Mouse (Mus musculus) neural tube, embryonic 14.5 days (tissue): ENCODE measurements around the gene Utf1. TPM values are rescaled to one million over a fixed set of nuclear protein-coding genes. Genes with fewer than 3 reads are reported as not detected.
A peak's percentile ranks its signal among the peaks of the same experiment; 100 is the strongest.

Experiments used
- ATAC-seq: fragments of 200-750 bp; cut with Nextera tagmentation; 2 replicates; pipeline ENCODE4 v1.8.0; 2017; ENCODE audit warnings: low read depth, mild to moderate bottlenecking, moderate TSS enrichment, moderate library complexity
- H3K27ac ChIP-seq: fragments of 300-500 bp; sonication (generic); 2 replicates; pipeline ENCODE4 v1.5.1; 2014; ENCODE audit warnings: low read depth, mild to moderate bottlenecking, control low read depth, low read length, moderate library complexity, mixed read lengths
- H3K27me3 ChIP-seq: fragments of 300-500 bp; sonication (generic); 2 replicates; pipeline ENCODE4 v1.6.1; 2014; ENCODE audit warnings: low read length; ENCODE audit not compliant: control insufficient read depth, insufficient read depth
- H3K36me3 ChIP-seq: fragments of 300-500 bp; sonication (generic); 2 replicates; pipeline ENCODE4 v1.6.1; 2014; ENCODE audit warnings: low read length, mixed read lengths; ENCODE audit not compliant: control insufficient read depth, insufficient read depth
- H3K4me1 ChIP-seq: fragments of 300-500 bp; sonication (generic); 2 replicates; pipeline ENCODE4 v1.6.1; 2014; ENCODE audit warnings: low read length; ENCODE audit not compliant: control insufficient read depth, insufficient read depth
- H3K4me2 ChIP-seq: fragments of 300-500 bp; sonication (generic); 2 replicates; pipeline ENCODE4 v1.6.1; 2014; ENCODE audit warnings: mild to moderate bottlenecking, low read depth, low read length, control low read depth
- H3K4me3 ChIP-seq: fragments of 300-500 bp; sonication (generic); 2 replicates; pipeline ENCODE4 v1.5.1; 2014; ENCODE audit warnings: low read depth, low read length, control low read depth, mixed read lengths
- H3K9ac ChIP-seq: fragments of 300-500 bp; sonication (generic); replicated peaks from 2 replicates; pipeline ENCODE4 v1.6.1; 2014; ENCODE audit warnings: low read depth, mild to moderate bottlenecking, control low read depth, low read length, mixed read lengths
- H3K9me3 ChIP-seq: fragments of 300-500 bp; sonication (generic); 2 replicates; pipeline ENCODE4 v1.6.1; 2016; ENCODE audit warnings: low read length; ENCODE audit not compliant: control insufficient read depth
- WGBS: fragments of 180-500 bp; shearing (Covaris S2); extraction: QIAGEN DNeasy Blood & Tissue Kit; methylation state at CpG from one replicate; pipeline ENCODE4 v1.1.7; 2014; 5-methylcytosine and 5-hydroxymethylcytosine counted together
- polyA plus RNA-seq: library from polyadenylated mRNA; unstranded; fragments of >200 nt; fragmentation: Nextera tagmentation; extraction: Ambion mirVana; gene quantifications from 2 replicates; pipeline ENCODE4 v1.2.1, GENCODE M21; 2014

Utf1 gene
- polyA plus RNA-seq, 1 experiment from 2014 or later = not detected

DNA sequence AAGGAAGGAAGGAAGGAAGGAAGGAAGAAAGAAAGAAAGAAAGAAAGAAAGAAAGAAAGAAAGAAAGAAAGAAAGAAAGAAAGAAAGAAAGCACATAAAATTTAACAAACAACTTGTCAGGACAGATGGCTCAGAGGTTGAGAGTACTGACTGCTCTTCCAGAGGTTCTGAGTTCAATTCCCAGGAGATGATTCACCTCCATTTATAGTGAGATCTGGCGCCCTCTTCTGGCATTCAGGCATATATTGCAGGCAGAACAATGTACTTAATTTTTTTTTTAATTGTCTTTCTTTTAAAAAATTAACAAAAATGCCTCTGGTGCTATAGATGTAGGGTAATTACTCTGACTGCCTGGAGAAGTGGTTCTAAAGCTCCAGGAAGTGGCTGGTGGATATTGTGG is 27.2 kb upstream of the Utf1 start:
- 2% methylated on average over 1 of the region's 1 CpGs for WGBS
- H3K4me2 ChIP-seq = no peak overlapping the region
- H3K27me3 ChIP-seq = peaks cover 10% of the 10 kb centered on the region; the same call in 1 of the 2 replicates
- no peak overlapping the region for H3K4me3 ChIP-seq
- no peak overlapping the region for H3K27ac ChIP-seq
- H3K9me3 ChIP-seq = no peaks in the 10 kb centered on the region
- H3K9ac ChIP-seq = no peak overlapping the region
- ATAC-seq = no peak
- no peaks in the 10 kb centered on the region for H3K4me1 ChIP-seq
- H3K36me3 ChIP-seq = no peaks in the 10 kb centered on the region

DNA sequence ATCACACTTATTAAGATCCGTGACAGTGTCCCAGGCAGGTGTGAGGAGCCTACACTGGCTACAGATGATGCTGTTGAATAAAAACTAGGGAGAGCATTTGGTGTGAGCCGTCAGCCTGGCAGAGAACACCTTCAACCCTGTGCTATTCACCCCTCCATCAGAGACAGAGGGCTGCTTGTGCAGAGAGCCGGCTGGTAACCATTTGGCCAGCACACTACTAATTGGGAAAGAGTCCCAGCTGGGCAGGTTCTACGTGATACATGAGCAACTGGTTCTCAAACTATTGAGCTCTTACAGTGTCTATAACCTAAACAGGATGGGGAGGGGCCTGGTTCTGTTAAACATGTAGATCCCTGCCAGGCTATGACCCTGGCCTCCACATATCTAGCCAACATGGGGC is 25.3 kb upstream of the Utf1 start:
- no peak overlapping the region for H3K27ac ChIP-seq
- ATAC-seq = no peak

DNA sequence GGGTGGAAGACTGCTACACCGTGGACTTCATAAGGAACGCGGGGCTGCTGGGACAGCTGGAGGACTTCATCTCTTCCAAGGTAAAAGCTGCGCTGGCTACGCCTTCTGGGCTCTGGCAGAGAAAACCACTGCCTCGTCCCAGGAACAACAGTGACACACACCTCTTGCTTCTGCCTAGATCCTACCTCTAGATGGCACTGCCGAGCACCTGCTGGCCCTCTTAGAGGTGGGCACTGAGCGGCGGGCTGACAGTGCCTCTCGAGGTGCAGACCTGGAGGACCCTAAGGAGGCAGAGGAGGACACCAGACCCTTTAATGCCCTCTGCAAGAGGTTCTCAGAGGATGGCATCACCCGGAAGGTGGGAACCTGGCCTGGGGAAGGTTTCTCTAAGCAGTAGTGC is 12.9 kb upstream of the Utf1 start:
- 20% methylated on average over 11 of the region's 11 CpGs for WGBS
- no peak overlapping the region for H3K9ac ChIP-seq
- H3K36me3 ChIP-seq = no peaks in the 10 kb centered on the region; the same call in 1 of the 2 replicates
- no peak overlapping the region for H3K4me3 ChIP-seq
- no peaks in the 10 kb centered on the region for H3K4me1 ChIP-seq
- no peak overlapping the region for H3K27ac ChIP-seq
- no peak overlapping the region for H3K4me2 ChIP-seq
- H3K9me3 ChIP-seq = no peaks in the 10 kb centered on the region
- peak; percentile 63; the same call in 1 of the 2 replicates for ATAC-seq
- no peaks in the 10 kb centered on the region for H3K27me3 ChIP-seq

More for the DNA sequence above, 25.3 kb upstream of the Utf1 start:
- no peak overlapping the region for H3K4me3 ChIP-seq
- WGBS = 80% methylated on average over 4 of the region's 4 CpGs
- H3K9me3 ChIP-seq = no peaks in the 10 kb centered on the region
- no peak overlapping the region for H3K9ac ChIP-seq
- no peaks in the 10 kb centered on the region for H3K36me3 ChIP-seq
- no peaks in the 10 kb centered on the region for H3K4me1 ChIP-seq
- H3K4me2 ChIP-seq = no peak overlapping the region
- H3K27me3 ChIP-seq = peaks cover 10% of the 10 kb centered on the region; the same call in 1 of the 2 replicates

DNA sequence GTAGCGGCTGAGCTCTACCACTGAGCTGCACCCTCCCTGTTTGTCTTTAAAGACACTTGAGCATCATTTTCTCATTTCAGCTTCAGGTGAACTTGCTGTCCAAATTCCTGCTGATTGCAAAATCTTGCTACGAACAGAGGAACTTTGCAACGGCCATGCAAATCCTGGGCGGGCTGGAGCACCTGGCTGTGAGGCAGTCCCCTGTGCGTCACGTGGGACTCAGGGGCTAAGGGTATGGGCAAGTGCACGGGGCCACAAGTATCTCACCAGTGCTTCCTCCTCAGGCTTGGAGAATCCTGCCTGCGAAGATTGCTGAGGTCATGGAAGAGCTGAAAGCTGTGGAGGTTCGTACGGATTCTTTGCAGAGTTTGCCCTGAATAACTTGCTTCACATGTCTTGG is 6.9 kb upstream of the Utf1 start:
- Histone ChIP-seq H3K36me3 (no peaks in the 10 kb centered on the region; the same call in 1 of the 2 replicates), H3K9ac (no peak overlapping the region)
- WGBS = 90% methylated on average over 10 of the region's 10 CpGs

DNA sequence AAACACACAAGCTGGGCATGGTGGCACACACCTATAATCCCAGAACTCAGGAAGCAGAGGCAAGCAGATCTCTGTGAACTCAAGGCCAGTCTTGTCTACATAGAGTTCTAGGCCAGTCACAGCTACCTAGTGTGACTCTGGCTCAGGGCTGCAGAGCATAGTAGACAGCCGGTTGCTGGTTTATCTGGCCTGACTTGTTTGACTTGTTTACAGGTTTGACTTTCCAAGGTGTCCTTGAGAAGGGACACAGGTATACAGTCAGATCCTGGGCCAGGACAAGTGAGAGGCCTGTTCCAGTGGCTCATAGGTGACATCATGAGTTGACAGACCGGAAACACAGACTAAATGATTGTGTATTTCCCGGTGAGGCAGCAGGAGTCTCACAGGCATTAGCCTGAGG is 6.5 kb upstream of the Utf1 start:
- H3K27ac ChIP-seq = no peak overlapping the region
- 92% methylated on average over 3 of the region's 3 CpGs for WGBS
- no peaks in the 10 kb centered on the region; the same call in 1 of the 2 replicates for H3K36me3 ChIP-seq
- H3K27me3 ChIP-seq = no peaks in the 10 kb centered on the region; the same call in 1 of the 2 replicates
- ATAC-seq = no peak
- H3K4me1 ChIP-seq = no peaks in the 10 kb centered on the region
- no peak overlapping the region for H3K4me2 ChIP-seq
- H3K9ac ChIP-seq = no peak overlapping the region
- no peak overlapping the region for H3K4me3 ChIP-seq
- H3K9me3 ChIP-seq = no peaks in the 10 kb centered on the region

More for the DNA sequence above, 6.9 kb upstream of the Utf1 start:
- Histone ChIP-seq H3K27me3 (no peaks in the 10 kb centered on the region), H3K9me3 (no peaks in the 10 kb centered on the region), H3K4me3 (no peak overlapping the region), H3K4me1 (no peaks in the 10 kb centered on the region), H3K27ac (no peak overlapping the region), H3K4me2 (no peak overlapping the region)
- no peak for ATAC-seq

DNA sequence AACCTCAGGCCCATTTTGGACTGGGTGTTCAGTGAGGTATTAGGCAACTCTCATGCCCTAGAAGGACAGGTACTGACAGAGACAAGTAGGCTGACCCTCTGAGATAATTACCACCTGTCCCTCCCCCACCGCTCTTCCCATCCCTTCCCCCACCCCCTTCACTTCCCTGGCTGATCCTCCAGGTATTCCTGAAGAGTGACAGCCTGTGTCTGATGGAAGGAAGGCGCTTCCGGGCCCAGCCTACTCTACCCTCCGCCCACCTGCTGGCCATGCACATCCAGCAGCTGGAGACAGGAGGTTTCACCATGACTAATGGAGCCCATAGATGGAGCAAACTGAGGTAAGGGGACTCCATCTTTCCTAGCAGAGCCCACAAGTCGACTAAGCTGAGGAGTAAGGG is 5.8 kb upstream of the Utf1 start:
- no peak for ATAC-seq

DNA sequence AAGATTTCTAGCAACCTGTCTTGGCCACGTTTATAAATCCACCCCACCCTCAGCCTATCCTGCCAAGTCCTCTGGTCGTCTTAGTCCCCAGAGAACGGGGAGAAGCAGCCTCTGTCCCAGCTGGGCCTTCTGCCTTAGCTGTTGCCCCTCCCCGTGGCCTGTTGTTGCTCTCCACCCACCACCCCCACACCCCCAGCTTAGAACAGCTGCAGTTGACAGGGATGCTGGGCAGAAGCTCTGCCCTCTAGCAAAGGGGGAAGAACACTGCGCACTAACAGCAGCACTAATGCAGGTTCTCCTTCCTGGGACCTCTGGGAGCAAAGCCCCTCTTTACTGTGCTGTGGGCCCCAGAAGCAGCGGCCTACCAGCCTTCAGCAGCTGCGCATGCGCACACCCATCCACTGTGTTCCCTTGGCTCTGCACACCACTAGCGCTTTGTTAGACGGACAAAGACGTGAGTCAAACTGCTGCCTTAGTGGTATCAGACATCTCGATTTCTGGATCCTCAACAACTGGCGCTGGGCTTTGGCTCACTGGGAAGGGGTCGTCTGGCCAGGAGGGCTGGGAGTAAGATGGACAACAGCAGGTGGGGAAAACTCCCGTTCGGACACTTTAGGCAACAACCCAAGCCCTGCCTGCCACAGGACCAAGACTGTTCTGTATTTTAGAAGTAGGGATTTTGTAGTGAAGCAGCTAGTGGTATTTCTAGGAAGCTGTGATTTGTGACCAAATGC is 2.9 kb upstream of the Utf1 start:
- Histone ChIP-seq H3K4me3 (no peak overlapping the region), H3K27me3 (peaks cover 30% of the 10 kb centered on the region), H3K4me1 (peaks cover 8% of the 10 kb centered on the region), H3K9me3 (no peaks in the 10 kb centered on the region), H3K9ac (no peak overlapping the region), H3K36me3 (no peaks in the 10 kb centered on the region), H3K27ac (no peak overlapping the region), H3K4me2 (no peak overlapping the region)
- WGBS = 66% methylated on average over 16 of the region's 16 CpGs
- ATAC-seq = no peak

More for the DNA sequence above, 5.8 kb upstream of the Utf1 start:
- Histone ChIP-seq H3K36me3 (no peaks in the 10 kb centered on the region), H3K27me3 (peaks cover 2% of the 10 kb centered on the region), H3K9me3 (no peaks in the 10 kb centered on the region), H3K27ac (no peak overlapping the region), H3K4me1 (no peaks in the 10 kb centered on the region), H3K9ac (no peak overlapping the region), H3K4me3 (no peak overlapping the region), H3K4me2 (no peak overlapping the region)
- 74% methylated on average over 5 of the region's 5 CpGs for WGBS

DNA sequence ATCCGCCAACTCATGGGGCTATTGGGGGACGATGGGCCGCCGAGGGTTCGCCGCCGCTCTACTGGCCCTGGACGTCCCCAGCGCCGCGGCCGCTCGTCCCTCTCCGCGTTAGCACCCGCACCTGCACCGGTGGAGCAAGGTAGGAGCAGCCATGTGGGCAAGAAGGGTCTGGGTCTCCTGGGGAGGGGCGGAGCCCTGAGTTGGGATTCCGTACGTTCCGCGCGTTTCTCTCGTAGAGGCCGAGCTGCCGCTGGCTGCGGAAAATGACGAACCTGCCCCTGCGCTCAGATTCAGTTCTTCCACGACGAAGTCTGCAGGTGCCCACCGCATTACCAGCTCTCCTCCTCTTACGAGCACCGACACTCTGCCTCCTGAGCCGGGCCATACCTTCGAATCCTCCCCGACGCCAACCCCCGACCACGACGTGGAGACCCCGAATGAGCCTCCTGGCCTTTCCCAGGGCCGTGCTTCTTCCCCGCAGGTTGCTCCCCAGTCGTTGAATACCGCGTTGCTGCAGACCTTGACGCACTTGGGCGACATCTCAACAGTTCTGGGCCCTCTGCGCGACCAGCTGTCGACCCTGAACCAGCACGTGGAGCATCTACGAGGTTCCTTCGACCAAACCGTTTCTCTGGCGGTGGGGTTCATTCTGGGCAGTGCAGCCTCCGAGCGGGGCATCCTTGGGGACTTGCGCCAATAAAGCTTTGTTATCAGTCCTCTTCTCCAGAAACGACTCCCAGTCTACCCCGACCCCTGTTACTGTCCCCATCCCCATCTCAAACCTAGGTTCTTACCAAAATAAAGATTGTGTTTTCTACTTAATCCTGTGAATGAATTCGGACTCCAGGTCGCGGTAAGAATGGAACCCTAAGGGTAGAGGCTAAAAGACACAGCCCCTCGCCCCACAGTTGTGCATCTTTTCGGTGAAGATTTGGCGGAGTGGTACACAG is 977 bp downstream of the Utf1 start:
- peaks cover 48% of the 10 kb centered on the region for H3K27me3 ChIP-seq
- H3K9ac ChIP-seq = no peak overlapping the region
- H3K4me3 ChIP-seq = peak overlapping the region; percentile 26
- WGBS = 3% methylated on average over 67 of the region's 68 CpGs
- peaks cover 8% of the 10 kb centered on the region for H3K4me1 ChIP-seq
- H3K9me3 ChIP-seq = no peaks in the 10 kb centered on the region
- peak overlapping the region; percentile 43 for H3K4me2 ChIP-seq
- no peak overlapping the region for H3K27ac ChIP-seq
- H3K36me3 ChIP-seq = no peaks in the 10 kb centered on the region
- no peak for ATAC-seq

DNA sequence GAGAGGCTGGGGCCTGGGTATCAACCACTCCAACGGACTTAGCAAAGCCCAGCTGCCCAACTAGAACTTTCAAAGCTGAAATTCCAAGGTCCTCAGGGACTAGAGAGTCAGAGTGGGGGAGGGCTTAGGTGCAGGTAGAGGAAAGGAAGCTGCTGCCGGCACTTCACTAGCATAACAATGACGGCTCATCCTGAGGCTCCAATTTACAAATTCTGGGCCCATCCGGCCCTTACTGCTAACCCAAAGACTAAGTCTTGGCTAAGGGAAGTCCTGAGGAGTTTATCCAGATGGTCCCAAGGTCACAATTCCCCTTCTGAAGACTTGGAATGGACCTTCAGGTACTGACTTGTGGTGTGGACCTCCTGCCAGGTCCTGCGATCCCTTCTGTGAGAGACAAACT is 1.9 kb downstream of the Utf1 start:
- no peak overlapping the region for H3K4me2 ChIP-seq
- H3K36me3 ChIP-seq = no peaks in the 10 kb centered on the region
- no peak overlapping the region for H3K4me3 ChIP-seq
- no peak overlapping the region for H3K27ac ChIP-seq
- H3K9ac ChIP-seq = no peak overlapping the region
- no peaks in the 10 kb centered on the region for H3K9me3 ChIP-seq
- peaks cover 49% of the 10 kb centered on the region for H3K27me3 ChIP-seq
- 11% methylated on average over 5 of the region's 5 CpGs for WGBS
- H3K4me1 ChIP-seq = peaks cover 8% of the 10 kb centered on the region
- no peak for ATAC-seq
